Mouse (Mus musculus): Measurements from ENCODE around the gene Parp3. TPM values are rescaled to one million over a fixed set of nuclear protein-coding genes. Genes with fewer than 3 reads are reported as not detected.

Gene Parp3
- polyA plus RNA-seq, 1 experiment from 2014 or later: 1.3 TPM

GRCm38 (mm10) chr9:106469776-106470175, 7.0 kb downstream of the Parp3 start:
- Histone ChIP-seq H3K27ac (replicated peaks in 1 of 2; ENCODE audit: control insufficient read depth in 1 of 2, insufficient read depth in 1 of 2, low read depth in 2 of 2, low read length in 2 of 2) (no peak overlapping the region), H3K4me2 (ENCODE audit: low read length) (no peak overlapping the region), H3K9ac (ENCODE audit: low read length) (no peak overlapping the region), H3K27me3 (ENCODE audit: control insufficient read depth, insufficient read depth, low read length) (peaks cover 8% of the 10 kb centered on the region), H3K4me3 (ENCODE audit: control insufficient read depth in 1 of 2, insufficient read depth in 1 of 2, low read depth in 1 of 2, low read length in 2 of 2) (no peak overlapping the region), H3K4me1 (ENCODE audit: control insufficient read depth in 2 of 2, insufficient read depth in 2 of 2, low read length in 2 of 2) (peaks cover 14 to 17% of the 10 kb centered on the region in 2 experiments), H3K9me3 (ENCODE audit: control insufficient read depth, low read length) (no peaks in the 10 kb centered on the region), H3K36me3 (ENCODE audit: control insufficient read depth, insufficient read depth, low read length) (no peaks in the 10 kb centered on the region)
- WGBS: 58% methylated on average over 9 of the region's 9 CpGs
- no peak for ATAC-seq (ENCODE audit: insufficient number of reproducible peaks, insufficient read depth, low FRiP score, low read depth)

DNA sequence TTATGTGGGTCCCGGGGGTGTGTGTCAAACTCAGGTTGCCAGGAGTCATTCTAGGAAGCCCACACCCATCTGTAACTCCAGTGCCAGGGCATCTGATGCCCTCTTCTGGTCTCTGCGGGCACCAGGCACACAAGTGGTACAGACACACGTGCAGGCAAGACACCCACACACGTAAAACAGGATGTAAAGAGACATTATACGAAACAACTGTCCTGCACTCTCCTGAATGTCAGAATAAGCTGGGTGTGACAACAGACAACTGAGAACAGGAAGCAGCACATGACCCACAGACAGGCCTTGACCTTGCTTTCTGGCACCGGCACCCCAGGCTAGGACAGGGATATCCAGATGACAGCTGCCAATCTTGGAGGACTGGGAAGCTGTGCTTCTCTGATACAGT, 7.4 kb downstream of the Parp3 start:
- H3K9me3 ChIP-seq (ENCODE audit: control insufficient read depth, low read length): no peaks in the 10 kb centered on the region
- H3K4me1 ChIP-seq (ENCODE audit: control insufficient read depth in 2 of 2, insufficient read depth in 2 of 2, low read length in 2 of 2): peaks cover 15 to 16% of the 10 kb centered on the region in 2 experiments
- no peaks in the 10 kb centered on the region for H3K36me3 ChIP-seq (ENCODE audit: control insufficient read depth, insufficient read depth, low read length)
- H3K4me2 ChIP-seq (ENCODE audit: low read length): no peak overlapping the region
- peaks cover 8% of the 10 kb centered on the region for H3K27me3 ChIP-seq (ENCODE audit: control insufficient read depth, insufficient read depth, low read length)
- 63% methylated on average over 6 of the region's 6 CpGs for WGBS
- no peak overlapping the region for H3K9ac ChIP-seq (ENCODE audit: low read length)
- H3K27ac ChIP-seq (replicated peaks in 1 of 2; ENCODE audit: control insufficient read depth in 1 of 2, insufficient read depth in 1 of 2, low read depth in 2 of 2, low read length in 2 of 2): no peak overlapping the region
- no peak for ATAC-seq (ENCODE audit: insufficient number of reproducible peaks, insufficient read depth, low FRiP score, low read depth)
- H3K4me3 ChIP-seq (ENCODE audit: control insufficient read depth in 1 of 2, insufficient read depth in 1 of 2, low read depth in 1 of 2, low read length in 2 of 2): no peak overlapping the region

GRCm38 (mm10) chr9:106467746-106468145, 9.0 kb downstream of the Parp3 start:
- no peak for ATAC-seq (ENCODE audit: insufficient number of reproducible peaks, insufficient read depth, low FRiP score, low read depth)
- Histone ChIP-seq H3K4me2 (ENCODE audit: low read length) (no peak overlapping the region), H3K27ac (replicated peaks in 1 of 2; ENCODE audit: control insufficient read depth in 1 of 2, insufficient read depth in 1 of 2, low read depth in 2 of 2, low read length in 2 of 2) (no peak overlapping the region), H3K4me3 (ENCODE audit: control insufficient read depth in 1 of 2, insufficient read depth in 1 of 2, low read depth in 1 of 2, low read length in 2 of 2) (no peak overlapping the region), H3K36me3 (ENCODE audit: control insufficient read depth, insufficient read depth, low read length) (peaks cover 15% of the 10 kb centered on the region), H3K9me3 (ENCODE audit: control insufficient read depth, low read length) (no peaks in the 10 kb centered on the region), H3K4me1 (ENCODE audit: control insufficient read depth in 2 of 2, insufficient read depth in 2 of 2, low read length in 2 of 2) (peaks cover 15 to 17% of the 10 kb centered on the region in 2 experiments), H3K27me3 (ENCODE audit: control insufficient read depth, insufficient read depth, low read length) (peaks cover 8% of the 10 kb centered on the region), H3K9ac (ENCODE audit: low read length) (no peak overlapping the region)
- WGBS: 93% methylated on average over 7 of the region's 7 CpGs

- Histone ChIP-seq H3K4me1 (ENCODE audit: control insufficient read depth in 2 of 2, insufficient read depth in 2 of 2, low read length in 2 of 2) (peaks cover 7 to 14% of the 10 kb centered on the region in 2 experiments; a peak in 3 of 4 replicates), H3K36me3 (ENCODE audit: control insufficient read depth, insufficient read depth, low read length) (peaks cover 24% of the 10 kb centered on the region), H3K27ac (replicated peaks in 1 of 2; ENCODE audit: control insufficient read depth in 1 of 2, insufficient read depth in 1 of 2, low read depth in 2 of 2, low read length in 2 of 2) (no peak overlapping the region), H3K9ac (ENCODE audit: low read length) (no peak overlapping the region), H3K4me2 (ENCODE audit: low read length) (no peak overlapping the region), H3K9me3 (ENCODE audit: control insufficient read depth, low read length) (no peaks in the 10 kb centered on the region), H3K27me3 (ENCODE audit: control insufficient read depth, insufficient read depth, low read length) (peaks cover 8% of the 10 kb centered on the region), H3K4me3 (ENCODE audit: control insufficient read depth in 1 of 2, insufficient read depth in 1 of 2, low read depth in 1 of 2, low read length in 2 of 2) (no peak overlapping the region)
- ATAC-seq (ENCODE audit: insufficient number of reproducible peaks, insufficient read depth, low FRiP score, low read depth): no peak
- WGBS: 81% methylated on average over 6 of the region's 6 CpGs
These were observed 10.0 kb downstream of the Parp3 start for GRCm38 (mm10) chr9:106466721-106467120.

GRCm38 (mm10) chr9:106465571-106466200, 11.1 kb downstream of the Parp3 start, which contains the start of gene Gpr62:
TSS of gene Gpr62 (minus strand) at chr9:106465938.
- Histone ChIP-seq H3K27ac (replicated peaks in 1 of 2; ENCODE audit: control insufficient read depth in 1 of 2, insufficient read depth in 1 of 2, low read depth in 2 of 2, low read length in 2 of 2) (peak within 1 kb of the TSS in 1 of 2 experiments; percentile 37; a peak in 1 of 4 replicates), H3K36me3 (ENCODE audit: control insufficient read depth, insufficient read depth, low read length) (peaks cover 32% of the 10 kb centered on the region), H3K27me3 (ENCODE audit: control insufficient read depth, insufficient read depth, low read length) (peaks cover 8% of the 10 kb centered on the region), H3K4me1 (ENCODE audit: control insufficient read depth in 2 of 2, insufficient read depth in 2 of 2, low read length in 2 of 2) (peaks cover 4 to 11% of the 10 kb centered on the region in 2 experiments; a peak in 3 of 4 replicates), H3K9me3 (ENCODE audit: control insufficient read depth, low read length) (no peaks in the 10 kb centered on the region), H3K4me2 (ENCODE audit: low read length) (peak within 1 kb of the TSS; percentile 98), H3K4me3 (ENCODE audit: control insufficient read depth in 1 of 2, insufficient read depth in 1 of 2, low read depth in 1 of 2, low read length in 2 of 2) (peak within 1 kb of the TSS; percentile 51 to 63), H3K9ac (ENCODE audit: low read length) (peak within 1 kb of the TSS; percentile 80)
- 28% methylated on average over 26 of the region's 26 CpGs for WGBS
- 0 out of 2 replicates have a peak, but pooled peaks have one; percentile 19 for ATAC-seq (ENCODE audit: insufficient number of reproducible peaks, insufficient read depth, low FRiP score, low read depth)

- Histone ChIP-seq H3K36me3 (ENCODE audit: control insufficient read depth, insufficient read depth, low read length) (peaks cover 40% of the 10 kb centered on the region), H3K4me2 (ENCODE audit: low read length) (peak overlapping the region; percentile 98), H3K27ac (replicated peaks in 1 of 2; ENCODE audit: control insufficient read depth in 1 of 2, insufficient read depth in 1 of 2, low read depth in 2 of 2, low read length in 2 of 2) (peak overlapping the region in 1 of 2 experiments; percentile 37; a peak in 1 of 4 replicates), H3K4me3 (ENCODE audit: control insufficient read depth in 1 of 2, insufficient read depth in 1 of 2, low read depth in 1 of 2, low read length in 2 of 2) (peak overlapping the region; percentile 51 to 63), H3K9me3 (ENCODE audit: control insufficient read depth, low read length) (no peaks in the 10 kb centered on the region), H3K27me3 (ENCODE audit: control insufficient read depth, insufficient read depth, low read length) (peaks cover 8% of the 10 kb centered on the region), H3K9ac (ENCODE audit: low read length) (peak overlapping the region; percentile 80), H3K4me1 (ENCODE audit: control insufficient read depth in 2 of 2, insufficient read depth in 2 of 2, low read length in 2 of 2) (peaks cover 4 to 11% of the 10 kb centered on the region in 2 experiments; a peak in 3 of 4 replicates)
- 3% methylated on average over 80 of the region's 99 CpGs for WGBS
- peak; percentile 65 for ATAC-seq (ENCODE audit: insufficient number of reproducible peaks, insufficient read depth, low FRiP score, low read depth)
These were observed 11.8 kb downstream of the Parp3 start for GRCm38 (mm10) chr9:106464751-106465541.

- no peak overlapping the region for H3K4me3 ChIP-seq (ENCODE audit: control insufficient read depth in 1 of 2, insufficient read depth in 1 of 2, low read depth in 1 of 2, low read length in 2 of 2)
- no peak for ATAC-seq (ENCODE audit: insufficient number of reproducible peaks, insufficient read depth, low FRiP score, low read depth)
- peaks cover 8% of the 10 kb centered on the region for H3K27me3 ChIP-seq (ENCODE audit: control insufficient read depth, insufficient read depth, low read length)
- peaks cover 5 to 12% of the 10 kb centered on the region in 2 experiments; a peak in 3 of 4 replicates for H3K4me1 ChIP-seq (ENCODE audit: control insufficient read depth in 2 of 2, insufficient read depth in 2 of 2, low read length in 2 of 2)
- no peak overlapping the region for H3K27ac ChIP-seq (replicated peaks in 1 of 2; ENCODE audit: control insufficient read depth in 1 of 2, insufficient read depth in 1 of 2, low read depth in 2 of 2, low read length in 2 of 2)
- no peak overlapping the region for H3K9ac ChIP-seq (ENCODE audit: low read length)
- H3K36me3 ChIP-seq (ENCODE audit: control insufficient read depth, insufficient read depth, low read length): peaks cover 44% of the 10 kb centered on the region
- H3K4me2 ChIP-seq (ENCODE audit: low read length): no peak overlapping the region
- H3K9me3 ChIP-seq (ENCODE audit: control insufficient read depth, low read length): no peaks in the 10 kb centered on the region
- WGBS: 84% methylated on average over 21 of the region's 21 CpGs
These were observed 13.4 kb downstream of the Parp3 start for GRCm38 (mm10) chr9:106463122-106464063.
